Mouse (Mus musculus): Measurements from ENCODE around the gene Atcay.

GRCm38 (mm10) chr10:81234206-81234605, 3.6 kb upstream of the Atcay start:
- TF ChIP-seq CTCF (IDR thresholded peaks at IDR 0.05; ENCODE audit: extremely low read depth, insufficient read length, insufficient replicate concordance, low read depth, low read length) (no peak), POLR2A (IDR thresholded peaks at IDR 0.05; ENCODE audit: low read depth, low read length) (no peak)

All from small intestine, adult 2 months (tissue).